Mouse (Mus musculus): Measurements from ENCODE around the gene Asah2. TPM values are rescaled to one million over a fixed set of nuclear protein-coding genes. Genes with fewer than 3 reads are reported as not detected.
A peak's percentile ranks its signal among the peaks of the same experiment; 100 is the strongest.

Gene Asah2
- polyA plus RNA-seq, 1 experiment from 2014 or later, result 2.4 TPM

- no peak overlapping the region for H3K27ac ChIP-seq
- ATAC-seq (replicated peaks; ENCODE audit: insufficient number of reproducible peaks, insufficient read depth, low FRiP score, low read depth), result 0 out of 2 replicates have a peak, but pooled peaks have one; percentile 39
- no peak overlapping the region for H3K4me2 ChIP-seq
- no peak overlapping the region for H3K9ac ChIP-seq
- H3K36me3 ChIP-seq, result no peaks in the 10 kb centered on the region
- H3K4me3 ChIP-seq, result no peak overlapping the region
- no peaks in the 10 kb centered on the region for H3K4me1 ChIP-seq (replicated peaks)
- 8% methylated on average over 6 of the region's 6 CpGs for WGBS
- H3K27me3 ChIP-seq, result no peaks in the 10 kb centered on the region
- H3K9me3 ChIP-seq (replicated peaks), result no peaks in the 10 kb centered on the region
Observed at GRCm38 (mm10) chr19:31971998-31972397, 136.0 kb downstream of the Asah2 start.

GRCm38 (mm10) chr19:31971405-31971804, 136.6 kb downstream of the Asah2 start:
- Histone ChIP-seq H3K4me1 (replicated peaks) (no peaks in the 10 kb centered on the region), H3K36me3 (no peaks in the 10 kb centered on the region), H3K9me3 (replicated peaks) (no peaks in the 10 kb centered on the region), H3K27me3 (no peaks in the 10 kb centered on the region), H3K4me3 (no peak overlapping the region), H3K9ac (no peak overlapping the region), H3K4me2 (no peak overlapping the region), H3K27ac (no peak overlapping the region)
- WGBS, result 44% methylated on average over 3 of the region's 3 CpGs
- ATAC-seq (replicated peaks; ENCODE audit: insufficient number of reproducible peaks, insufficient read depth, low FRiP score, low read depth), result no peak

GRCm38 (mm10) chr19:31967933-31968532, 140.0 kb downstream of the Asah2 start:
- 48% methylated on average over 5 of the region's 5 CpGs for WGBS
- Histone ChIP-seq H3K4me2 (no peak overlapping the region), H3K9me3 (replicated peaks) (no peaks in the 10 kb centered on the region), H3K4me1 (replicated peaks) (no peaks in the 10 kb centered on the region), H3K36me3 (no peaks in the 10 kb centered on the region), H3K27me3 (no peaks in the 10 kb centered on the region), H3K9ac (no peak overlapping the region), H3K4me3 (no peak overlapping the region), H3K27ac (no peak overlapping the region)
- ATAC-seq (replicated peaks; ENCODE audit: insufficient number of reproducible peaks, insufficient read depth, low FRiP score, low read depth), result no peak

- Histone ChIP-seq H3K9me3 (replicated peaks) (no peaks in the 10 kb centered on the region), H3K4me3 (no peak overlapping the region), H3K27ac (no peak overlapping the region), H3K36me3 (no peaks in the 10 kb centered on the region), H3K4me2 (no peak overlapping the region), H3K9ac (no peak overlapping the region), H3K27me3 (no peaks in the 10 kb centered on the region), H3K4me1 (replicated peaks) (no peaks in the 10 kb centered on the region)
- WGBS, result 46% methylated on average over 3 of the region's 3 CpGs
- no peak for ATAC-seq (replicated peaks; ENCODE audit: insufficient number of reproducible peaks, insufficient read depth, low FRiP score, low read depth)
Observed at GRCm38 (mm10) chr19:31963147-31963546, 144.9 kb downstream of the Asah2 start.

GRCm38 (mm10) chr19:31960434-31960833, 147.6 kb downstream of the Asah2 start:
- no peaks in the 10 kb centered on the region for H3K9me3 ChIP-seq (replicated peaks)
- no peaks in the 10 kb centered on the region for H3K36me3 ChIP-seq
- no peak overlapping the region for H3K9ac ChIP-seq
- no peak overlapping the region for H3K4me3 ChIP-seq
- H3K4me1 ChIP-seq (replicated peaks), result no peaks in the 10 kb centered on the region
- no peak overlapping the region for H3K4me2 ChIP-seq
- WGBS, result 89% methylated on average over 2 of the region's 2 CpGs
- no peak overlapping the region for H3K27ac ChIP-seq
- H3K27me3 ChIP-seq, result no peaks in the 10 kb centered on the region
- ATAC-seq (replicated peaks; ENCODE audit: insufficient number of reproducible peaks, insufficient read depth, low FRiP score, low read depth), result no peak

- no peak for ATAC-seq (replicated peaks; ENCODE audit: insufficient number of reproducible peaks, insufficient read depth, low FRiP score, low read depth)
- H3K27me3 ChIP-seq, result no peaks in the 10 kb centered on the region
- 64% methylated on average over 2 of the region's 2 CpGs for WGBS
Observed at GRCm38 (mm10) chr19:31956359-31956758, 151.7 kb downstream of the Asah2 start.

GRCm38 (mm10) chr19:31954696-31955095, 153.3 kb downstream of the Asah2 start:
- Histone ChIP-seq H3K4me3 (no peak overlapping the region), H3K4me1 (replicated peaks) (no peaks in the 10 kb centered on the region), H3K27me3 (no peaks in the 10 kb centered on the region), H3K36me3 (no peaks in the 10 kb centered on the region), H3K9me3 (replicated peaks) (no peaks in the 10 kb centered on the region), H3K4me2 (no peak overlapping the region), H3K27ac (no peak overlapping the region), H3K9ac (no peak overlapping the region)
- 80% methylated on average over 4 of the region's 4 CpGs for WGBS
- ATAC-seq (replicated peaks; ENCODE audit: insufficient number of reproducible peaks, insufficient read depth, low FRiP score, low read depth), result no peak

More at GRCm38 (mm10) chr19:31956359-31956758, 151.7 kb downstream of the Asah2 start:
- Histone ChIP-seq H3K4me3 (no peak overlapping the region), H3K4me1 (replicated peaks) (no peaks in the 10 kb centered on the region), H3K9ac (no peak overlapping the region), H3K27ac (no peak overlapping the region), H3K4me2 (no peak overlapping the region), H3K9me3 (replicated peaks) (no peaks in the 10 kb centered on the region), H3K36me3 (no peaks in the 10 kb centered on the region)

- 80% methylated on average over 4 of the region's 4 CpGs for WGBS
Observed at GRCm38 (mm10) chr19:31954267-31954666, 153.7 kb downstream of the Asah2 start.

GRCm38 (mm10) chr19:31953799-31954198, 154.2 kb downstream of the Asah2 start:
- Histone ChIP-seq H3K4me2 (no peak overlapping the region), H3K27me3 (no peaks in the 10 kb centered on the region), H3K4me3 (no peak overlapping the region), H3K36me3 (no peaks in the 10 kb centered on the region), H3K4me1 (replicated peaks) (no peaks in the 10 kb centered on the region), H3K27ac (no peak overlapping the region), H3K9ac (no peak overlapping the region), H3K9me3 (replicated peaks) (no peaks in the 10 kb centered on the region)
- ATAC-seq (replicated peaks; ENCODE audit: insufficient number of reproducible peaks, insufficient read depth, low FRiP score, low read depth), result no peak
- whole genome bisulfite sequencing, result 79% methylated on average over 2 of the region's 2 CpGs

More at GRCm38 (mm10) chr19:31954267-31954666, 153.7 kb downstream of the Asah2 start:
- Histone ChIP-seq H3K9ac (no peak overlapping the region), H3K27me3 (no peaks in the 10 kb centered on the region), H3K4me1 (replicated peaks) (no peaks in the 10 kb centered on the region), H3K36me3 (no peaks in the 10 kb centered on the region), H3K4me3 (no peak overlapping the region), H3K27ac (no peak overlapping the region), H3K4me2 (no peak overlapping the region), H3K9me3 (replicated peaks) (no peaks in the 10 kb centered on the region)
- ATAC-seq (replicated peaks; ENCODE audit: insufficient number of reproducible peaks, insufficient read depth, low FRiP score, low read depth), result no peak

- H3K27me3 ChIP-seq, result no peaks in the 10 kb centered on the region
- H3K36me3 ChIP-seq, result no peaks in the 10 kb centered on the region
- no peak overlapping the region for H3K27ac ChIP-seq
- no peak overlapping the region for H3K4me3 ChIP-seq
- no peak overlapping the region for H3K4me2 ChIP-seq
- no peak overlapping the region for H3K9ac ChIP-seq
- no peaks in the 10 kb centered on the region for H3K9me3 ChIP-seq (replicated peaks)
- no peaks in the 10 kb centered on the region for H3K4me1 ChIP-seq (replicated peaks)
- whole genome bisulfite sequencing, result 76% methylated on average over 7 of the region's 7 CpGs
- no peak for ATAC-seq (replicated peaks; ENCODE audit: insufficient number of reproducible peaks, insufficient read depth, low FRiP score, low read depth)
Observed at GRCm38 (mm10) chr19:31950793-31951489, 157.1 kb downstream of the Asah2 start.

Measured in heart, embryonic 15.5 days (tissue).